In genomic region chr12:25240142-25240541, GRCm38 (mm10) we compare ENCODE assay signal across 8 mouse cellular contexts.
DNase-seq lines count a peak whose midpoint lies in the region; ATAC-seq lines count a peak whose summit lies in the region.

No protein-coding gene starts in this region.

- H3K27ac ChIP-seq in lung, embryonic 16.5 days (ENCODE audit: low read length): no peak overlapping the region
- H3K27ac ChIP-seq in embryonic facial prominence, embryonic 15.5 days (replicated peaks): no peak overlapping the region
- no peak overlapping the region for H3K27ac ChIP-seq in forebrain, embryonic 13.5 days

- H3K4me1 ChIP-seq in lung, embryonic 16.5 days (replicated peaks; ENCODE audit: control insufficient read depth, insufficient read depth, low read length): no peaks in the 10 kb centered on the region; the same call in none of the 2 replicates
- H3K4me1 ChIP-seq in embryonic facial prominence, embryonic 15.5 days: peaks cover 4% of the 10 kb centered on the region; the same call in 1 of the 2 replicates
- H3K4me1 ChIP-seq in forebrain, embryonic 13.5 days: 0 out of 2 replicates have a peak, but pooled peaks cover 6% of the 10 kb centered on the region

- peak; percentile 7 for DNase-seq in cerebellum, adult 11 months
- DNase-seq in cerebellum, postnatal 14 days: no peak
- no peak for DNase-seq in lung, postnatal 14 days
- DNase-seq in gastrocnemius, adult 18-20 months (ENCODE audit: low spot score): no peak

- no peaks in the 10 kb centered on the region for H3K27me3 ChIP-seq in lung, embryonic 16.5 days (ENCODE audit: control insufficient read depth, insufficient read depth, low read depth, low read length)
- H3K27me3 ChIP-seq in embryonic facial prominence, embryonic 15.5 days: no peaks in the 10 kb centered on the region
- H3K27me3 ChIP-seq in forebrain, embryonic 13.5 days: no peaks in the 10 kb centered on the region

- H3K4me3 ChIP-seq in lung, embryonic 16.5 days (ENCODE audit: low read length): no peak overlapping the region
- no peak overlapping the region for H3K4me3 ChIP-seq in embryonic facial prominence, embryonic 15.5 days (replicated peaks)
- no peak overlapping the region for H3K4me3 ChIP-seq in forebrain, embryonic 13.5 days

- WGBS in lung, embryonic 16.5 days: 52% methylated on average over 12 of the region's 12 CpGs
- WGBS in embryonic facial prominence, embryonic 15.5 days: 55% methylated on average over 12 of the region's 12 CpGs
- 75% methylated on average over 12 of the region's 12 CpGs for WGBS in forebrain, embryonic 13.5 days

- H3K36me3 ChIP-seq in lung, embryonic 16.5 days (ENCODE audit: control insufficient read depth, insufficient read depth, low read length): no peaks in the 10 kb centered on the region
- H3K36me3 ChIP-seq in embryonic facial prominence, embryonic 15.5 days: no peaks in the 10 kb centered on the region
- H3K36me3 ChIP-seq in forebrain, embryonic 13.5 days (ENCODE audit: poor library complexity, severe bottlenecking): no peaks in the 10 kb centered on the region

- peak; percentile 26; the same call in 1 of the 2 replicates for ATAC-seq in lung, embryonic 16.5 days (ENCODE audit: low read depth)
- peak; percentile 34; the same call in 1 of the 2 replicates for ATAC-seq in embryonic facial prominence, embryonic 15.5 days (ENCODE audit: insufficient number of reproducible peaks, low FRiP score, low TSS enrichment, low read depth)
- peak; percentile 52 for ATAC-seq in megakaryocyte, adult 5-6 weeks (ENCODE audit: poor library complexity, severe bottlenecking)
- no peak for ATAC-seq in forebrain, embryonic 13.5 days

- no peak overlapping the region for H3K9ac ChIP-seq in lung, embryonic 16.5 days (ENCODE audit: low read length)
- no peak overlapping the region for H3K9ac ChIP-seq in embryonic facial prominence, embryonic 15.5 days
- H3K9ac ChIP-seq in forebrain, embryonic 13.5 days: no peak overlapping the region

- H3K9me3 ChIP-seq in lung, embryonic 16.5 days (ENCODE audit: control insufficient read depth, low read length): no peaks in the 10 kb centered on the region
- H3K9me3 ChIP-seq in embryonic facial prominence, embryonic 15.5 days (replicated peaks): no peaks in the 10 kb centered on the region
- no peaks in the 10 kb centered on the region for H3K9me3 ChIP-seq in forebrain, embryonic 13.5 days (replicated peaks)

- H3K4me2 ChIP-seq in lung, embryonic 16.5 days (ENCODE audit: low read depth, low read length): no peak overlapping the region
- H3K4me2 ChIP-seq in embryonic facial prominence, embryonic 15.5 days (replicated peaks): no peak overlapping the region
- no peak overlapping the region for H3K4me2 ChIP-seq in forebrain, embryonic 13.5 days
